Mouse (Mus musculus): Measurements from ENCODE around the gene Ace2.

- TF ChIP-seq POLR2A (IDR thresholded peaks at IDR 0.05; ENCODE audit: insufficient read depth, low read depth, low read length) (no peak), CTCF (IDR thresholded peaks at IDR 0.05; ENCODE audit: insufficient read depth, low read depth, low read length) (no peak)
Measured at GRCm38 (mm10) chrX:164171034-164171433, 31.9 kb downstream of the Ace2 start.
